Mouse (Mus musculus) megakaryocyte, embryonic 14.5 days (primary cell): Measurements from ENCODE around the gene Rbpms2.

Experiments used
- FLI1 ChIP-seq: IDR thresholded peaks from 2 replicates; pipeline ENCODE4 v1.6.1; 2012; ENCODE audit warnings: low read length, inconsistent platforms, mixed read lengths
- GATA1 ChIP-seq: IDR thresholded peaks from 3 replicates; pipeline ENCODE4 v1.6.1; 2012; ENCODE audit warnings: mixed read lengths, low read length, inconsistent platforms, borderline replicate concordance

DNA sequence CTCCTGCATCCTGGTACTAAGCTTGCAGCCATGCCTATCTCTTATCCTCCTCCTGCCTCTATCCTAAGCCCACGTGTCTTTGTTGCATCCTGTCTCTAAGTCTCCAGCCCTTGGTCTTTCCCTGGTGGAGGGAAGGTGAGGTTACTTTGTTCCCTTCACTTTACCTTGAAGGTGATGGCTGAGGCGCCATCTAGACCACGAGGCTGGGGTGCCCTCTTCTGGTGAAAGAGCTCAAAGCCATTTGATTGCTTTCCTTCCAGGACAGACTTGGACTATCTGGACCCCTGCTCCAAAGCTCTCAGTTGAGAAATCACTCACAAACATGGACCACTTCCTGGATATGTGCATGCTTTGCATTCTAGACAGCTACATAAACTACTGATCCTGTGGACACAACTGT is 34.7 kb downstream of the Rbpms2 start:
- TF ChIP-seq FLI1 (no peak), GATA1 (no peak)
